Mouse (Mus musculus) kidney, postnatal 0 days (tissue): ENCODE measurements around the gene 3110040M04Rik. TPM values are rescaled to one million over a fixed set of nuclear protein-coding genes. Genes with fewer than 3 reads are reported as not detected.
"Not testable (repeated sequence)": the region's sequence is repeated elsewhere in the genome, so short reads cannot be mapped to it uniquely, and the experiment has no call there.

ENCODE experiments used
- ATAC-seq: fragments of 200-750 bp; cut with Nextera tagmentation; replicated peaks from 2 replicates; pipeline ENCODE4 v1.8.0; 2017; ENCODE audit warnings: low read depth, moderate number of reproducible peaks, moderate TSS enrichment, moderate library complexity; ENCODE audit not compliant: low FRiP score
- DNase-seq: peaks from one replicate; pipeline ENCODE4 v3.0.0-alpha.2; 2016; ENCODE audit warnings: low spot score
- H3K27ac ChIP-seq: fragments of 300-500 bp; sonication (generic); 2 replicates; pipeline ENCODE4 v1.5.1; 2014; ENCODE audit warnings: mild to moderate bottlenecking
- H3K27me3 ChIP-seq: fragments of 300-500 bp; sonication (generic); 2 replicates; pipeline ENCODE4 v1.6.1; 2014; ENCODE audit warnings: low read length, mixed read lengths; ENCODE audit not compliant: insufficient read depth
- H3K36me3 ChIP-seq: fragments of 300-500 bp; sonication (generic); 2 replicates; pipeline ENCODE4 v1.6.1; 2014; ENCODE audit warnings: low read length, mixed read lengths; ENCODE audit not compliant: insufficient read depth
- H3K4me1 ChIP-seq: fragments of 300-500 bp; sonication (generic); replicated peaks from 2 replicates; pipeline ENCODE4 v1.6.1; 2014; ENCODE audit warnings: antibody characterized with exemption, low read length, mixed read lengths; ENCODE audit not compliant: insufficient read depth
- H3K4me2 ChIP-seq: fragments of 300-500 bp; sonication (generic); 2 replicates; pipeline ENCODE4 v1.6.1; 2014; ENCODE audit warnings: mild to moderate bottlenecking, low read length, moderate library complexity, mixed read lengths
- H3K4me3 ChIP-seq: fragments of 300-500 bp; sonication (generic); replicated peaks from 2 replicates; pipeline ENCODE4 v1.5.1; 2014; ENCODE audit warnings: low read depth, low read length
- H3K9ac ChIP-seq: fragments of 300-500 bp; sonication (generic); 2 replicates; pipeline ENCODE4 v1.6.1; 2014; ENCODE audit warnings: low read depth, low read length
- H3K9me3 ChIP-seq: fragments of 300-500 bp; sonication (generic); replicated peaks from 2 replicates; pipeline ENCODE4 v1.6.1; 2016; ENCODE audit warnings: low read length, inconsistent platforms, mixed read lengths
- CTCF ChIP-seq: IDR thresholded peaks from 2 replicates; pipeline ENCODE4 v1.5.1; 2016; ENCODE audit warnings: antibody characterized with exemption, low read depth, mild to moderate bottlenecking, moderate library complexity
- WGBS: fragments of 180-500 bp; shearing (Covaris S2); extraction: QIAGEN DNeasy Blood & Tissue Kit; methylation state at CpG from one replicate; pipeline ENCODE4 v1.1.7; 2014; 5-methylcytosine and 5-hydroxymethylcytosine counted together
- polyA plus RNA-seq: library from polyadenylated mRNA; unstranded; fragments of >200 nt; fragmentation: Nextera tagmentation; extraction: Ambion mirVana; gene quantifications from 2 replicates; pipeline ENCODE4 v1.2.1, GENCODE M21; 2015

The 3110040M04Rik gene
- polyA plus RNA-seq, 1 experiment from 2014 or later, result 0.92 TPM

GRCm38 (mm10) chr1:151177937-151178271, 26.0 kb upstream of the 3110040M04Rik start:
- no peaks in the 10 kb centered on the region for H3K4me1 ChIP-seq
- DNase-seq (no peak), ATAC-seq (no peak)
- no peak overlapping the region for H3K9ac ChIP-seq
- H3K9me3 ChIP-seq, result no peaks in the 10 kb centered on the region
- H3K36me3 ChIP-seq, result no peaks in the 10 kb centered on the region
- H3K27ac ChIP-seq, result peak overlapping the region; percentile 31
- WGBS, result 14% methylated on average over 4 of the region's 4 CpGs
- H3K27me3 ChIP-seq, result no peaks in the 10 kb centered on the region
- H3K4me2 ChIP-seq, result peak overlapping the region; percentile 25; the same call in 1 of the 2 replicates
- no peak for TF ChIP-seq CTCF
- H3K4me3 ChIP-seq, result no peak overlapping the region

DNA sequence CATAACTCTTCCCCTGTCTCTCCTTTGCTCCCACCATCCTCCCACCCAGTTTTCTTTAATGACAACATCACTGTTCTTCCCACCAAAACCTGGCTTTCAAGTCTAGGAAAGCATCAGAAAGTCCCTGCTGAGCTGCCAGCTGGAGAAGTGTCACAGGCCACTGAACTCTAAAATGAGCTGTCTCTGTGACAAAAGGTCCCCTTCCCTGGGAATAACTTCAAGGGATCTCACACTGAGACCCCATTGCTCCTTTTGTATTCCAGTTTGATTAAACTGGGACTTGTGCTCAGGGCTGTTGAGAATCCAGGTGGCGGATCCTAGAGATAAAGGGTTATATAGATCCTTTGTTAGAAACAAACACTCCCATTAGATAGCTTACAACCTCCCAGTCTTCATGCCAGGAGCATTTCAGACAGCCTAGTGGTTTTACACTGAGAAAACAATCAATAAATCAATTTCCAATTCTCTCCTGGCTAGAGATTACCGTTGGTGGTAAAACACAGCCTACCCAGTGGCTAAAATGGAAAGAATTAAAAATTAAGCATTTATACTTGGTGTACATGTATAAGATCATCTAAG, 25.3 kb upstream of the 3110040M04Rik start:
- DNase-seq (no peak), ATAC-seq (no peak)
- Histone ChIP-seq H3K36me3 (no peaks in the 10 kb centered on the region), H3K27me3 (no peaks in the 10 kb centered on the region), H3K4me2 (no peak overlapping the region), H3K9me3 (no peaks in the 10 kb centered on the region), H3K4me3 (no peak overlapping the region), H3K4me1 (no peaks in the 10 kb centered on the region), H3K27ac (peak overlapping the region; percentile 31; the same call in 1 of the 2 replicates), H3K9ac (no peak overlapping the region)
- no peak for TF ChIP-seq CTCF
- WGBS, result 44% methylated on average over 2 of the region's 2 CpGs

DNA sequence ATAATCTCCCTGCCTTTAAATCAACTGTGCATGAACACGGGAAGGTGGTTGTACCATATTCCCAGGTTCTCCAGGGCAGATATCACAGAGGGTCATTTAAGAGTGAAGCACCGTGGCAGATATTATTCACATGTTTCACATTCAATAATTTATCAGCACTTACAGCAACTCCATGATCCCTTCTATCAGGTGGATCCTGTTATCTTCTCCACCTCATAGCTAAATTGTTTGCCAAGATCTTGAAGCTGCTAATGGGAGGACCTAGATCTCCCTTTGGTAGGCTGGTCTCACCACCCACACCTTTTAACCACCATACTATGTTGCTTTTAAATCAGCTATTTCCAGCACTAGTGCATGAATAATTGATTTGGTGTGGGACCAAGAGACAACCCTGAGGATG, 23.8 kb upstream of the 3110040M04Rik start:
- no peak for ATAC-seq
- no peak overlapping the region for H3K27ac ChIP-seq
- DNase-seq, result no peak
- no peaks in the 10 kb centered on the region for H3K4me1 ChIP-seq
- H3K27me3 ChIP-seq, result no peaks in the 10 kb centered on the region
- H3K9me3 ChIP-seq, result no peaks in the 10 kb centered on the region
- H3K9ac ChIP-seq, result no peak overlapping the region
- TF ChIP-seq CTCF, result no peak
- no peak overlapping the region for H3K4me3 ChIP-seq
- WGBS, result 74% methylated on average over 2 of the region's 2 CpGs
- no peak overlapping the region for H3K4me2 ChIP-seq
- no peaks in the 10 kb centered on the region for H3K36me3 ChIP-seq

GRCm38 (mm10) chr1:151182266-151182665, 21.7 kb upstream of the 3110040M04Rik start, which contains the start of gene Gm47985:
Gene Gm47985 (plus strand): TSS chr1:151182537.
- not testable (repeated sequence) for H3K4me1 ChIP-seq, H3K4me3 ChIP-seq, H3K9ac ChIP-seq, H3K4me2 ChIP-seq, H3K27ac ChIP-seq, H3K36me3 ChIP-seq, DNase-seq, ATAC-seq, H3K27me3 ChIP-seq, H3K9me3 ChIP-seq
- WGBS, result no CpG with 5 or more reads among the region's 7 CpGs

DNA sequence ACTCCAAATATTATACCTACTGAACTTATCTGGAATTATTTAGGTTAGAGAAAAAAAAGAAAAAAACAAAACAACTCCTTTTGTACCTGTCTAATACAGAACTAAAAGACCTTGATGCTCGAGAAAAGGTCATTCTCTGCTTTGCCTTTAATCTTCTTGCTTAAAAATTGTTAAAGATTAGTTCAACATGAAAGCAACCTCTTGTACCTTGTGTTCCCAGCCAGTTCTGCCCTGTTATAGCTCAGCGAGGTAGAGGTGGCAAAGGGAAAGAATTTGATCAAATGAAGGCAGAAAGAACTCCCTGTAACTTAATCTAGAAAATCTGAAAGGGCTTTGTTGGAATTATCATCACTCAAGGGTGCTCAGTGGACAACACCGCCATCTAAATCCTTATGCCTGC, 17.7 kb upstream of the 3110040M04Rik start:
- H3K9ac ChIP-seq, H3K4me3 ChIP-seq, H3K9me3 ChIP-seq, H3K27me3 ChIP-seq, H3K4me1 ChIP-seq, H3K4me2 ChIP-seq, DNase-seq, H3K36me3 ChIP-seq: not testable (repeated sequence)
- peak overlapping the region; percentile 67 for H3K27ac ChIP-seq
- WGBS, result 49% methylated on average over 3 of the region's 3 CpGs
- ATAC-seq, result peak; percentile 84

DNA sequence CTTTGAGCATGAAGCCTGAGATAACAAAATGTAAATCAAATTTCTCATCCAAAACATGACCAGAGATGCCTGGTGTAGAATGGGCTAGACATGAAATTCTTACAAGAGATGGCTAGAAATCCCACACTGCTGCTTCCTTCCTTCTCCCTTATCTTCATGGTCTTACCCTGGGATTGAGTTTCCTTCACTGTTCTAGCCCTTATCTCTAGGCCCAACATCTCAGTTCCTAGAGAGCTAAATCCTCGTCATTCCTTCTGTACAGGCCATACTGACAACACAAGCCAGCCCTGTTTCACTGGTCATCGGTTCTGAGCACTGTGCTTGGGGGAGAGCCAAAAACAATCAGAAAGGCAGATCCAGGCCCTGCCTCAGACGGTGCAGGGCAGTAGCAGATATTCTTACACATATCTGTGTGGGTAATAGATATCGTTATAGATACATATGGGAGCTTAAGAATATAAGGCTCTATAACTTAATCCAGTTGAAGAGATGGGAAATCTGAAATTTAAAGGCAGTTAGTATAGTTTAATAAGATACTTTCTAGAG, 17.0 kb upstream of the 3110040M04Rik start:
- not testable (repeated sequence) for ATAC-seq, H3K4me3 ChIP-seq, DNase-seq, H3K9me3 ChIP-seq, H3K27me3 ChIP-seq, H3K4me2 ChIP-seq, H3K4me1 ChIP-seq, H3K9ac ChIP-seq, H3K36me3 ChIP-seq
- peak overlapping the region; percentile 67 for H3K27ac ChIP-seq
- WGBS, result 73% methylated on average over 4 of the region's 4 CpGs

- Histone ChIP-seq H3K27ac (no peak overlapping the region), H3K27me3 (no peaks in the 10 kb centered on the region), H3K4me1 (no peaks in the 10 kb centered on the region), H3K36me3 (no peaks in the 10 kb centered on the region), H3K9me3 (no peaks in the 10 kb centered on the region), H3K4me2 (no peak overlapping the region), H3K4me3 (no peak overlapping the region), H3K9ac (no peak overlapping the region)
- DNase-seq (no peak), ATAC-seq (0 out of 2 replicates have a peak, but pooled peaks have one; percentile 59)
- no peak for TF ChIP-seq CTCF
- 77% methylated on average over 4 of the region's 4 CpGs for WGBS
These were observed 15.5 kb upstream of the 3110040M04Rik start for GRCm38 (mm10) chr1:151188469-151188868.

- WGBS, result no CpG with 5 or more reads among the region's 7 CpGs
- not testable (repeated sequence) for H3K9ac ChIP-seq, ATAC-seq, H3K9me3 ChIP-seq, H3K27ac ChIP-seq, H3K36me3 ChIP-seq, H3K4me2 ChIP-seq, H3K4me3 ChIP-seq, DNase-seq, H3K4me1 ChIP-seq, H3K27me3 ChIP-seq
These were observed 11.8 kb upstream of the 3110040M04Rik start, which contains the start of gene Gm8947 for GRCm38 (mm10) chr1:151192075-151192474. Gene Gm8947 (plus strand): TSS chr1:151192376.

DNA sequence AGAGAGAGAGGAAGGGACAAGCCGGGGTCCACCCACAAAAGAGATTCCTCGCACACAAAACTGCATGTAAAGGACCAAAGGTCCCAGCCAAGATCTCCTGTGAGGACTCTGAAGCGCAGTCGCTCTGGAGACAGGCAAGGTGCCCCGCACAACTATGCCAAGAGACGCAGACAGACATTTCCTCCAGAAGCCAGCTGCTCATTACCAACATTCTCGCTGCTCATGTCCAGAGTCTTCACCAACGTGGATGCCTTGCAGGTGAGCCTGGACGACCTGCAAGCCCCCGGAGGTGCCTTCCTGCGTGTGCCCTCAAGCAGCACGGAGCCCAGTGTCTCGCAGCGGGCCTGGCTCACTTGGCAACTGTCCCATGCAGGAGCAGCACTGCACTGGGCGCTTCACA, 11.2 kb upstream of the 3110040M04Rik start:
- H3K4me2 ChIP-seq, H3K9me3 ChIP-seq, H3K4me1 ChIP-seq, H3K9ac ChIP-seq, H3K4me3 ChIP-seq, ATAC-seq, H3K27ac ChIP-seq, DNase-seq, H3K27me3 ChIP-seq, H3K36me3 ChIP-seq: not testable (repeated sequence)
- 86% methylated on average over 13 of the region's 15 CpGs for WGBS
